Mouse (Mus musculus) stomach, postnatal 0 days (tissue): ENCODE data around the gene Tbc1d17.

ENCODE experiments used
- CTCF ChIP-seq: IDR thresholded peaks from 2 replicates; pipeline ENCODE4 v1.5.1; 2016; ENCODE audit warnings: antibody characterized with exemption, low read depth, mild to moderate bottlenecking, moderate library complexity
- EP300 ChIP-seq: optimal IDR thresholded peaks from 2 replicates; pipeline ENCODE3; 2016; ENCODE audit warnings: antibody characterized with exemption

DNA sequence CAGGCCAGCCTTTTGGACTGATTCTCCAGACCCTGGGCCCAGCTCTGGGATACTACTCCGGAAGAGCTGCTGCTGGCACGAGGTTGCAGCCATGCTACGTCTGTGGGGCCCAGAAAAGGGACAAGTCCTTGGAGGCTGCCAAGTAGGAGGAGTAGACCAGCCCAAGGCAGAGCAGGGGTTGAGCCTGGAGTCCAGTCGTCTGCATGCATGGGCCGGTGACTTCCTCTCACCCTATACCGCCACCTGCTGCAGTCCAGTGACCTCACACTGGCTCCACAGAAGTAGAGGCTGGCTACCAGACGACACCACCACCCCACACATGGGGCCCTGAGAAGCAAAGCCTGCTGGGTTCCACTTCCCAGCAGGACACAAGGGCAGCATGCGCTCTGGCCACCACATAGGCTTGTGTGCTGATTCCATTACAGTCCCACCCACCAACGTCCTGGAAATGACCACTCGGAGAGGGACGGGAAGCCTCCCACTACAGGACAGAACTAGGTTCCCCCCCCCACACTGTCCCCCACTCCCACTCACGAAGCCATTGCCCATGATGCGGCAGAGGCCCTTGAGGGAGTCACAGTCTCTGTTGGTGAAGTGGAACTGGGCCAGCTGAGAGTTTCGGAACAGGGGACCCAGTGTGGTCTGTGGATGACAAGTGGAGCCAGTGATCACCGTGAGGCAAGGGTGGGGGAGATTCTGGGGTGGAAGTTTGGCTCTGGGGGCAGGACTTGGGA lies 17.6 kb upstream of the Tbc1d17 start:
- TF ChIP-seq EP300 (no peak), CTCF (peak; percentile 60)
